Mouse (Mus musculus): ENCODE data around the gene Adamtsl3. TPM values are rescaled to one million over a fixed set of nuclear protein-coding genes. Genes with fewer than 3 reads are reported as not detected.
A peak's percentile ranks its signal among the peaks of the same experiment; 100 is the strongest.

The Adamtsl3 gene
- polyA plus RNA-seq (2015; fragmentation: Nextera tagmentation; extraction: Ambion mirVana), result 1.1 and 1.3 TPM in 2 replicates

DNA sequence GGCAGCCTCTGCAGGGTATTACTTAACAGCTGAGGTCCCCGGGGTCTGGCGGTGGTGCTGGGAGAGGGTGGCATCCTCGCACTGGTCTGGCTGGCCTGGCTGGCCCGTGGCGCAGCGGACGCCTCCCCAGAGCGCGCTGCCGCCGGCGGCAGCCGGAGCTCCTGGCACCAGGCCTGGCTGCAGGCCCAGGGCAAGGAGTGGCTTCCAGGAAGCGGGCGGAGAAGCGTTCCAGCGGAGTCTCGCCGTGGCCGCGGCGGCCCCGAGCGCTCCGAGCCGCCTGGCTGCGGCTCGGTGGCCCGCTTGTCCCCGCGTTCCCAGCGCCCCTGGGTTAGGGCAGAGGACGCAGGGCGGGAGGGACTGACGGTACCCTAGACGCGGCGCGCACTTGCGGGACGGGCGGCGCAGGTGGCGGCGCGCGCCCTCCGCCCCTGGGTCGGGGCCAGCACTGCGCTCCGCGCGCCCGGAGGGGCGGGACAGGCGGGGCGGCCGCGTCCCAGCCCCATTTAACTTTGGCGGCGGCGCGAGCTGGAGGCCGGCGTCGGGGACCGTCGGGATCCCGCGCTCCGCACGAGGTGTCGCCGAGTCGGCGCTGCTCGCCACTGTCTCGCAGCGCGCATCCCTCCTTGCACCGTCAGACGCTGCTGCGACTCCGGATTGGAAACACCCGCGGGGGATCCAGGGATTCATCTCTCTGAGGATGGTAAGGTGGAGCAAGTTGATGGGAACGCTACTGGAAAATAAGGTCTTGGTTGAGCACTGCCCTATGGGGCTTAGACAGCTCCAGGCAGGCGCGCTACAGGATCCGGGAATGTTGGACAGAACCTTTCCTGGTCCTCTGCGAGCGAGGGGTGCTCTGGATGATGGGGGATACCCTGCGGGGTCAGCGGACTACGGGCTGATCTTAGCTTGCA, at the start of gene Adamtsl3:
TSS of gene Adamtsl3 (plus strand) at position 484 of the 911 bp plus-strand sequence.
- Histone ChIP-seq H3K27ac (no peak within 1 kb of the TSS), H3K4me2 (peak within 1 kb of the TSS; percentile 93), H3K9ac (no peak within 1 kb of the TSS), H3K4me3 (replicated peaks) (peak within 1 kb of the TSS; percentile 50), H3K27me3 (replicated peaks) (peaks cover 45% of the 10 kb centered on the region), H3K9me3 (no peaks in the 10 kb centered on the region), H3K36me3 (no peaks in the 10 kb centered on the region), H3K4me1 (peaks cover 16% of the 10 kb centered on the region)
- WGBS, result under 1% methylated on average over 79 of the region's 95 CpGs
- ATAC-seq (ENCODE audit: insufficient read depth, low FRiP score, low read depth), result peak; percentile 27; the same call in 1 of the 2 replicates

- H3K4me1 ChIP-seq, result no peaks in the 10 kb centered on the region
- no peak overlapping the region for H3K27ac ChIP-seq
- no peak overlapping the region for H3K9ac ChIP-seq
- no peaks in the 10 kb centered on the region for H3K27me3 ChIP-seq (replicated peaks)
- no peaks in the 10 kb centered on the region for H3K9me3 ChIP-seq
- H3K36me3 ChIP-seq, result no peaks in the 10 kb centered on the region
- no peak overlapping the region for H3K4me3 ChIP-seq (replicated peaks)
- 74% methylated on average over 2 of the region's 2 CpGs for WGBS
- no peak for ATAC-seq (ENCODE audit: insufficient read depth, low FRiP score, low read depth)
- H3K4me2 ChIP-seq, result no peak overlapping the region
These were observed 48.3 kb upstream of the Adamtsl3 start for GRCm38 (mm10) chr7:82287242-82287641.

- Histone ChIP-seq H3K36me3 (no peaks in the 10 kb centered on the region), H3K27ac (no peak overlapping the region), H3K4me3 (replicated peaks) (no peak overlapping the region), H3K27me3 (replicated peaks) (no peaks in the 10 kb centered on the region), H3K4me1 (peaks cover 14% of the 10 kb centered on the region), H3K9ac (no peak overlapping the region), H3K9me3 (no peaks in the 10 kb centered on the region), H3K4me2 (no peak overlapping the region)
- no peak for ATAC-seq (ENCODE audit: insufficient read depth, low FRiP score, low read depth)
- WGBS, result 58% methylated on average over 7 of the region's 7 CpGs
These were observed 42.1 kb upstream of the Adamtsl3 start for GRCm38 (mm10) chr7:82293441-82293840.

DNA sequence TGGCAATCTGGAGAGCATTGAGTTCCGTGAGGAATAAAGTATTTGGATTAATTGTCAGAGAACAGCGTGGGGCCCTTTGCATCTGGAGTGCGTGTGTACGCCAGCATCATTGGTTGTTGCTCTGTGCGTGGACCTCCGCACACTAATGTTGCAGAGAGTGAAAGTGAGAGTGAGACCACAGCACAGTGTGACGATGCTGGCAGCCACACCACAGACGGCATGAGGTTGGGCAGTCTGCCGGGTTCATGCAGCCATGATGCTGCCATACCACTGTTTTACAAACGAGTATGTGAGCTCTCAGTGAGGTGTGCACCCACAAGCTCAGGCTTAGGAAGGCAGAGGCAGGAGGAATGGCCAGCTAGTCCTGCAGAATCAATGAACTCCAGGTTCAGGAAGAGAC, 41.4 kb upstream of the Adamtsl3 start:
- 74% methylated on average over 10 of the region's 10 CpGs for WGBS
- ATAC-seq (ENCODE audit: insufficient read depth, low FRiP score, low read depth), result no peak
- Histone ChIP-seq H3K36me3 (no peaks in the 10 kb centered on the region), H3K4me2 (no peak overlapping the region), H3K27me3 (replicated peaks) (no peaks in the 10 kb centered on the region), H3K4me1 (peaks cover 14% of the 10 kb centered on the region), H3K9me3 (no peaks in the 10 kb centered on the region), H3K27ac (no peak overlapping the region), H3K9ac (no peak overlapping the region), H3K4me3 (replicated peaks) (no peak overlapping the region)

DNA sequence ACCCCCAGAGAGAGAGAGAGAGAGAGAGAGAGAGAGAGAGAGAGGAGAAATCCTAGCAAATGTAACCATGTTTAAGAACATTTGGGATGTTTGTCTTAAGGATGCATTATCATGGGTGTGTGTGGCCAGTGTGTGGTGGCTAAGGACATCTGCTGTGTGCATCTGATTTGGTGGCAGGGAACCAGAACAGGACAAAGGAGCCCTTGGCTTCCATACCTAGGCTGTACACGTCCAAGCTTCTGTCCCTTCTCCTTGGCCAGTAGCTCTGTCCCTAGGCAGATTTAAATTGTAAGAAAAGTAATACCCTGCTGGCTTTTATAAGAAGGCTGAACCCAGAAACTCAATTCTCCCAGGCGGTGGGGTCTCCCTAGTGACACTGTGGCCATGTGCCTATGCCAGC, 40.9 kb upstream of the Adamtsl3 start:
- Histone ChIP-seq H3K27ac (no peak overlapping the region), H3K4me1 (peaks cover 14% of the 10 kb centered on the region), H3K36me3 (no peaks in the 10 kb centered on the region), H3K9me3 (no peaks in the 10 kb centered on the region), H3K27me3 (replicated peaks) (no peaks in the 10 kb centered on the region), H3K4me2 (no peak overlapping the region), H3K9ac (no peak overlapping the region), H3K4me3 (replicated peaks) (no peak overlapping the region)
- WGBS, result 56% methylated on average over 2 of the region's 2 CpGs
- no peak for ATAC-seq (ENCODE audit: insufficient read depth, low FRiP score, low read depth)

DNA sequence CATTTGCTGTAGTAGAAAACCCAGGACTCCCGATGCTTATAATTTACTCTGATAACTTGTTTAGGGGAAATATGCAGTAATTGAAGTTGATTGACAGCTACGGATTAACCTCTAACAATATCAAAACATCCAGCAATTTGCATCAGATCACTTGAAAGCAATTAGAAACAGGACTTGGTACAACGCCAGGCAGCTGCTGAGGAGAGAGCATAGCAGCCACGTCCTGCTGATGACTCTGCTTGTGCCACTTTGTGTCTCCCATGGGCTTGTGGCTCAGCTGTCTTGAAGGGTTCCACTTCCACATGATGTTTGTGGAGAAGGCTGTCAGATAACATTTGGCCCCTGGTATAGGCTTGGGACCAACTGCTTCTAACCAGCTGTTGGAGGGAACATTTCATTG, 27.1 kb upstream of the Adamtsl3 start:
- WGBS, result 63% methylated on average over 4 of the region's 4 CpGs
- no peak overlapping the region for H3K27ac ChIP-seq
- no peak for ATAC-seq (ENCODE audit: insufficient read depth, low FRiP score, low read depth)
- no peaks in the 10 kb centered on the region for H3K9me3 ChIP-seq
- no peak overlapping the region for H3K4me3 ChIP-seq (replicated peaks)
- H3K4me2 ChIP-seq, result no peak overlapping the region
- H3K36me3 ChIP-seq, result no peaks in the 10 kb centered on the region
- no peaks in the 10 kb centered on the region for H3K4me1 ChIP-seq
- no peak overlapping the region for H3K9ac ChIP-seq
- H3K27me3 ChIP-seq (replicated peaks), result no peaks in the 10 kb centered on the region

DNA sequence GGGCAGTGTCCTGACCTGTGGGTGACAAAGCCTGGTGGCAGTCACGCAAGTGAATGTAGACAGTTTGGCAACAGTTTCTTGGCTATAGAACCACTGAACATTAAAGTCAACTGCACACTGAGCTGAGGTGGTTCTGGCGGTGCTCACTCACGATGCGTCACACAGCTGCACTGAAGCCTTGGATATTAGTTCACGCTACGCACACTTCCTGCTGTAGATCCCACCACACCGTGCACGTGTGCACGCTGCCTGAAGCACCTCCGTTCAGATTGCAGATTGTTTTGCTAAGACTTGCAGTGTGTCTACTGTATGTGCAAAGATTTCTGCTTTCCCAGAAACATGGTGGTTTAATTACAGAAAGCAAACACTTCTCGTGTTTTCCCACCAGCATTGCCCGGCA, 17.0 kb upstream of the Adamtsl3 start:
- Histone ChIP-seq H3K9ac (no peak overlapping the region), H3K4me2 (no peak overlapping the region), H3K4me3 (replicated peaks) (no peak overlapping the region), H3K4me1 (no peaks in the 10 kb centered on the region), H3K27me3 (replicated peaks) (no peaks in the 10 kb centered on the region), H3K36me3 (no peaks in the 10 kb centered on the region), H3K9me3 (no peaks in the 10 kb centered on the region), H3K27ac (no peak overlapping the region)
- WGBS, result 84% methylated on average over 12 of the region's 12 CpGs
- no peak for ATAC-seq (ENCODE audit: insufficient read depth, low FRiP score, low read depth)

GRCm38 (mm10) chr7:82326616-82327015, 8.9 kb upstream of the Adamtsl3 start:
- 41% methylated on average over 1 of the region's 1 CpGs for WGBS
- Histone ChIP-seq H3K4me3 (replicated peaks) (no peak overlapping the region), H3K27me3 (replicated peaks) (no peaks in the 10 kb centered on the region), H3K4me2 (no peak overlapping the region), H3K36me3 (no peaks in the 10 kb centered on the region), H3K9ac (no peak overlapping the region), H3K4me1 (no peaks in the 10 kb centered on the region), H3K9me3 (no peaks in the 10 kb centered on the region), H3K27ac (no peak overlapping the region)
- ATAC-seq (ENCODE audit: insufficient read depth, low FRiP score, low read depth), result no peak

DNA sequence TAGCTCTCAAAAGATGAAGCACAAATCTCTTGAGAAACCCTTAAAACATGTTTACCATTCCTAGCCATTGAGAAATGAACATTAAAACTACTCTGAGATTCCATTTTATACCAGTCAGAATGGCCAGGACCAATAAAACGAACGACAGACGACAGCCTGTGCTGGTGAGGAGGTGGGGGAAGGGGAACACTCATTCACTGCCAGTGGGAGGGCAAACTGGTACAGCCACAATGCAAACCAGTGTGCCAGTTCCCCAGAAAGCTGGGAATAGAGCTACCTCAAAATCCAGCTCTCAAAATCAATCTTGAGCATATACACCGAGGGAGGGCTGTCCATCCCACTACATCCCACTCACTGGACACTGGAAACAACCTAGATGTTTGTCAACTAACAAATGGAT, 8.3 kb upstream of the Adamtsl3 start:
- WGBS, result 53% methylated on average over 4 of the region's 4 CpGs

DNA sequence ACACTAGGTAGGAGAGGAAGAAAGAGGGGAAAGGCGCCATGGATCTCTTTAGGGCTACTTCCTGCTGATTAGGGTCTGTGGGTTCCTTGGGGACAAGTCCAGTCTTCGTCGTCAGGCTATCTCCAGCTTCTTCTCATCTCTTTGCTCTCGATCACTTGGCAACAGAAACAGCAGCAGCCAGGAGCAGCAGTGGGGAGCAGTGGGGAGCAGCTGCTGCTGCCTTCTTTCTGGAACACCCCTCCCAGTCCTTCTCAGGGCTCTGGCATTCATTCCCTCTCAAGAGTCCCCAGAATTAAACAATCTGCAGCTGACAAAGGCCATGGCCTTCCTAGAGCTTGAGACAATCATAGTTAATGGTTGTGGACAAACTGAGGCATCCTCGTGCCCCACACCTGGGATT, 7.6 kb upstream of the Adamtsl3 start:
- H3K4me3 ChIP-seq (replicated peaks), result no peak overlapping the region
- no peaks in the 10 kb centered on the region for H3K27me3 ChIP-seq (replicated peaks)
- H3K27ac ChIP-seq, result no peak overlapping the region
- H3K9me3 ChIP-seq, result no peaks in the 10 kb centered on the region
- H3K9ac ChIP-seq, result no peak overlapping the region
- H3K4me2 ChIP-seq, result no peak overlapping the region
- H3K36me3 ChIP-seq, result no peaks in the 10 kb centered on the region
- H3K4me1 ChIP-seq, result no peaks in the 10 kb centered on the region
- ATAC-seq (ENCODE audit: insufficient read depth, low FRiP score, low read depth), result no peak
- 58% methylated on average over 5 of the region's 5 CpGs for WGBS

More for the DNA sequence above, 8.3 kb upstream of the Adamtsl3 start:
- no peak for ATAC-seq (ENCODE audit: insufficient read depth, low FRiP score, low read depth)
- Histone ChIP-seq H3K27me3 (replicated peaks) (no peaks in the 10 kb centered on the region), H3K36me3 (no peaks in the 10 kb centered on the region), H3K4me3 (replicated peaks) (no peak overlapping the region), H3K9ac (no peak overlapping the region), H3K4me2 (no peak overlapping the region), H3K9me3 (no peaks in the 10 kb centered on the region), H3K4me1 (no peaks in the 10 kb centered on the region), H3K27ac (no peak overlapping the region)

DNA sequence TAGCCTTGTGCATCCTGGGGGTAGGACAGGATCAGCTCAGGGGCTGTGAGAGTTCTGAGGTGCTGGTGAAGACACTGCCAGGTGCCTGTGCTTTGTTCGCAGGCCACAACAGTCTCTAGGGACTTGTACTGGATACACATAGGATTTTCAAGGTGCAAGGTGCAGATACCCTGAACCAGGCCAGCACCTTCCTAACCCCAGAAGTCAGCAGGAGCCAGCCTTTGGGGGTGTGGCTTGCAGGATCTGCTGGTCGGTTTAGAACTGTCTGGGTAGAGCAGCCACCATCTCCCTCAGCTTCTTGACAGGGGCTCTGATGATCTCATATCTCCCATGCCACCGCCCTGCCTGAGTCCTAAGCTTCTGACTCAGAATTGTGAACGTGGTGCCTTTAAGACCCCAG, 5.7 kb upstream of the Adamtsl3 start:
- H3K9ac ChIP-seq, result no peak overlapping the region
- H3K27me3 ChIP-seq (replicated peaks), result peaks cover 13% of the 10 kb centered on the region
- H3K36me3 ChIP-seq, result no peaks in the 10 kb centered on the region
- H3K27ac ChIP-seq, result no peak overlapping the region
- ATAC-seq (ENCODE audit: insufficient read depth, low FRiP score, low read depth), result no peak
- H3K4me3 ChIP-seq (replicated peaks), result no peak overlapping the region
- WGBS, result 60% methylated on average over 4 of the region's 4 CpGs
- no peak overlapping the region for H3K4me2 ChIP-seq
- no peaks in the 10 kb centered on the region for H3K4me1 ChIP-seq
- no peaks in the 10 kb centered on the region for H3K9me3 ChIP-seq

GRCm38 (mm10) chr7:82330860-82331259, 4.6 kb upstream of the Adamtsl3 start:
- ATAC-seq (ENCODE audit: insufficient read depth, low FRiP score, low read depth), result no peak
- Histone ChIP-seq H3K4me1 (peaks cover 8% of the 10 kb centered on the region), H3K9me3 (no peaks in the 10 kb centered on the region), H3K9ac (no peak overlapping the region), H3K27ac (no peak overlapping the region), H3K4me3 (replicated peaks) (no peak overlapping the region), H3K36me3 (no peaks in the 10 kb centered on the region), H3K27me3 (replicated peaks) (peaks cover 24% of the 10 kb centered on the region), H3K4me2 (no peak overlapping the region)
- 60% methylated on average over 6 of the region's 6 CpGs for WGBS

All from stomach, embryonic 15.5 days (tissue).